Mouse (Mus musculus) kidney, adult 11 months (tissue): Measurements from ENCODE around the gene Spin2-ps6.
"Not testable (repeated sequence)": the region's sequence is repeated elsewhere in the genome, so short reads cannot be mapped to it uniquely, and the experiment has no call there.

Experiments
- DNase-seq: peaks from one replicate; pipeline ENCODE4 v3.0.0; 2022

Spin2-ps6 gene

DNA sequence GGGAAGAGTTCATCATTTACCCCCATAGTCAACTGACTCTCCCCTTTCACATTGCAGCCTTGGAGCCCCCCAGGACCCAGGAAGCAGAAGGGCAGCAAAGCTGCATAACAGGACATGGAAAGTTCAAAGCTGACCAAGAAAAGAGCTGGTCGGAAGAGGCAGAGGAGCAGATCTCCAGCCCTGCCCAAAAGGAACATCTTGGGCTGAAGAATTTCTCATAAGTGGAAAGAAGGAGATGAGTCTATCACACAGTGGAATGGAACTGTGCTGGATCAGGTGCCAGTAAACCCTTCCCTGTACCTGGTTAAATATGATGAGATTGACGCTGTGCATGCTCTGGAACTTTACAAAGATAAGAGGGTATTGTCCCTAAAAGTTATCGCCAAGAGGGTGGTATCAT, at the start of gene Spin2-ps6:
Gene Spin2-ps6 (plus strand): TSS at position 301 of the 400 bp plus-strand sequence.
- DNase-seq: not testable (repeated sequence)
